Mouse (Mus musculus) liver, postnatal 0 days (tissue): Measurements from ENCODE around the gene Tmem189.

ENCODE experiments used
- CTCF ChIP-seq: sonication (generic); IDR thresholded peaks from 2 replicates; pipeline ENCODE4 v1.5.1; 2016; ENCODE audit warnings: antibody characterized with exemption, low read depth
- EP300 ChIP-seq: IDR thresholded peaks from 2 replicates; pipeline ENCODE4 v1.6.1; 2016; ENCODE audit warnings: antibody characterized with exemption, low read depth, mild to moderate bottlenecking

- no peak for TF ChIP-seq CTCF
- no peak for TF ChIP-seq EP300
Observed at GRCm38 (mm10) chr2:167708373-167708772, 18.8 kb upstream of the Tmem189 start.
